Mouse (Mus musculus): Measurements from ENCODE around the gene Rbm15b.

Gene Rbm15b

GRCm38 (mm10) chr9:106884996-106885900 lies 2.0 kb downstream of the Rbm15b start:
- DNase-seq (ENCODE audit: low spot score), result no peak

DNA sequence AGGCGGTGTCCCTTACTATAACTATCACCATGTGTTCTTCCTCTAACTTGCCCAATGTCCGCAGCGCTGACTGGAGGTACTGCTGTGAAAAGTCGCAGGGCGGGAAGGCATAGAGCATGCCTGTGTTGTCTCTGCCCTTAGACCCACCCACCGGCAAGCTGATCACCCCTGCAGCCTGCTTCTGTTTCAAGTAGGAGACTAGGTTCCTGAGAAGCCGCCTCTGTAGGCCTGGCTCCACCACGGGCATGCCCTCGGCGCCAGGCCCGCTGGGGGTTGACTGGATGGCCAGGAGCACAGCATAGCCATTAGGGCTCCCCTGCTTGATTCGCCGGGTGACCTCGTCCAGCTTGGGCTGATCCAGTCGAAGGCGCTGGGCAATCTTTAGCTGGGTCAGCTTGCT lies 2.9 kb downstream of the Rbm15b start:
- no peak for DNase-seq (ENCODE audit: low spot score)

- no peak for DNase-seq (ENCODE audit: low spot score)
Observed at GRCm38 (mm10) chr9:106883085-106883484, 4.1 kb downstream of the Rbm15b start.

DNA sequence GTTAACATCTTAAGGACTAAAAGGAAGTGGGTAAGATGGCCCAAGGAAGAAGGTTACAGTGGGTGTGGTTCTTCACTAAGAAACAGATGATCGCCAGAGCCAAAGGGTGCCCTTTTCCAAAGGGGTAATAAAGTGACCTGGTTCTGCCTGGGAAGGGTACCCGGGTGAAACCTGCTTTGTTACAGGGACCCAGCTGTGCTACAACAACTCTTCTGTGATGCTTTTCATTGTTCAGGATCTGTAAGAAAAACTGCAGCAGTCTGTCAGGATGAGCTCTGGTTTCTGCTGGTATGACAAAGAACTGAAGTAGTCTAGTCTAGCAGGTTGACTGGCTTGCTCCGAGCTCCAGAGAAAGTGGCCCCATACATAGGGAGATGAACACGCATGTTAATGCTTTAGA lies 5.1 kb downstream of the Rbm15b start:
- no peak for DNase-seq (ENCODE audit: low spot score)

GRCm38 (mm10) chr9:106881071-106881755 lies 6.0 kb downstream of the Rbm15b start:
- no peak for DNase-seq (ENCODE audit: low spot score)

DNA sequence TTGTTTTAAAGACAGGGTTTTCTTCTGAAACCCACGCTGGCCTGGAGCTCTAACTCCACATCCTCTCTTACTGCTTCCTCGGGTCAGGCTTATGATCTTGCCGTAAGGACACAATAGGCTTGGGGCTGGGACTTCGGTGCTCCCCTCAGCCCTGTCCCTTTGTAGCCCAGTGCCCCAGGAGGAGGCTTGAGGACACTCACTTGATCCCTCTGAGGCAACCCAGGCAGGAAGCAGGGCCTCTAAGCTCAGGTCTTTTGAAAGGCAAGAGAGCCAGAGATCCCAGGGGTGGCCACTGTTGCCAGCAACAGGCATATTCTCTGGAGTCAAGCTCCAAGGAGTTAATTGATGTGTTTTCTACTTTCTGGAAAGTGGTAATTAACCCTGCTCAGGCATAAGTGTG lies 7.8 kb downstream of the Rbm15b start:
- no peak for DNase-seq (ENCODE audit: low spot score)

GRCm38 (mm10) chr9:106876666-106877065 lies 10.6 kb downstream of the Rbm15b start:
- no peak for DNase-seq (ENCODE audit: low spot score)

DNA sequence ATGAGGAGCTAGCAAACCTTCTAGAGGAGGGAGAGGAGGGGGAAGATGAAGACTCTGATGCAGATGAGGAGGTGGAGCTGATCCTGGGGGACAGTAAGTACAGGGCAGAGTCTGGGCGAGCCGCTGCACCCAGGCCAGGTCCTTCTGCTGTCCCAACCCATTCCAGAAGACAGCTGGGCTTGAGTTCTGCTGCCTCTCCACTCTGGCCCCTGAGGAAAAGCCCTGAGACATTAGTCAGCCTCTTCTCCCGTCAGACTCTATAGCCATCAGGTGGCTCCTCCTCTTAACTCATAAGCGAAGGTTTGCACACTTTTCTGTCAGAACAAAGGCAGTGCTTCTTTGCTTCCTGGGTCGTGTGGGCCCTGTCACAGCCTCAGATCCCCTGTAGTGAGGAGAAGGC lies 13.0 kb downstream of the Rbm15b start:
- DNase-seq (ENCODE audit: low spot score), result no peak

DNA sequence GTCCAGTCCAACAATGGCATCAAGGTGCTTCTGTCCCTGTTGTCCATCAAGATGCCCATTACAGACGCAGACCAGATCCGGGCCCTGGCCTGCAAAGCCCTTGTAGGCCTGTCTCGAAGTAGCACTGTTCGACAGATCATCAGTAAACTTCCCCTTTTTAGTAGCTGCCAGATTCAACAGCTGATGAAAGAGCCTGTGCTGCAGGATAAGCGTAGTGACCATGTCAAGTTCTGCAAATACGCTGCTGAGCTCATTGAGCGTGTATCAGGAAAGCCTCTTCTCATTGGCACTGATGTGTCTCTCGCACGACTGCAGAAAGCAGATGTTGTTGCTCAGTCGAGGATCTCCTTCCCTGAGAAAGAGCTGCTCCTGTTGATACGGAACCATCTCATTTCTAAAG lies 29.2 kb downstream of the Rbm15b start:
- no peak for DNase-seq (ENCODE audit: low spot score)

- DNase-seq (ENCODE audit: low spot score), result no peak
Observed at GRCm38 (mm10) chr9:106856664-106857063, 30.6 kb downstream of the Rbm15b start.

- no peak for DNase-seq (ENCODE audit: low spot score)
Observed at GRCm38 (mm10) chr9:106842800-106843199, 44.4 kb downstream of the Rbm15b start.

GRCm38 (mm10) chr9:106840569-106840968 lies 46.7 kb downstream of the Rbm15b start:
- DNase-seq (ENCODE audit: low spot score), result no peak
